Mouse (Mus musculus): ENCODE data around the gene 1810010H24Rik.

GRCm38 (mm10) chr11:107012324-107013017 is 13.0 kb upstream of the 1810010H24Rik start:
- TF ChIP-seq CTCF (IDR thresholded peaks at IDR 0.05; ENCODE audit: low read depth), result no peak
- TF ChIP-seq EP300 (IDR thresholded peaks at IDR 0.05; ENCODE audit: low read depth), result no peak; the same call in 1 of the 2 replicates

Data from liver, embryonic 14.5 days (tissue).